Mouse (Mus musculus) erythroblast, adult 5-6 weeks (primary cell): ENCODE measurements around the gene Rusc2. TPM values are rescaled to one million over a fixed set of nuclear protein-coding genes. Genes with fewer than 3 reads are reported as not detected.

Experiments used
- ATAC-seq: replicated peaks from 2 replicates; pipeline ENCODE4 v1.8.0; 2016; ENCODE audit warnings: moderate number of reproducible peaks, mild to moderate bottlenecking, moderate TSS enrichment, inconsistent platforms; ENCODE audit not compliant: poor library complexity, low FRiP score, severe bottlenecking
- total RNA-seq, 2 experiments: library from RNA; stranded (forward) in 1 of 2; stranded (reverse) in 1 of 2; fragments of 150-400 nt in 1 of 2; fragments of 200-764, 138-1000 nt in 1 of 2; gene quantifications; 2 replicates each; pipeline versions ENCODE4 v1.2.3 to v1.2.4; 2015 to 2017; ENCODE audit warnings: low replicate concordance in 2 of 2

Rusc2 gene
- total RNA-seq, 2 experiments from 2014 or later: 0.17 TPM; not detected in 1

GRCm38 (mm10) chr4:43407071-43407920, 25.5 kb downstream of the Rusc2 start:
- no peak for ATAC-seq

- no peak for ATAC-seq
These were observed 33.0 kb downstream of the Rusc2 start for GRCm38 (mm10) chr4:43414761-43415160.

- ATAC-seq: no peak
These were observed 33.7 kb downstream of the Rusc2 start for GRCm38 (mm10) chr4:43415221-43416070.

- ATAC-seq: no peak
These were observed 34.3 kb downstream of the Rusc2 start for GRCm38 (mm10) chr4:43416071-43416490.

GRCm38 (mm10) chr4:43417269-43418062, 35.7 kb downstream of the Rusc2 start:
- no peak for ATAC-seq

- no peak for ATAC-seq
These were observed 36.7 kb downstream of the Rusc2 start for GRCm38 (mm10) chr4:43418450-43418849.

GRCm38 (mm10) chr4:43418973-43419656, 37.3 kb downstream of the Rusc2 start:
- no peak for ATAC-seq

- ATAC-seq: no peak
These were observed 38.1 kb downstream of the Rusc2 start for GRCm38 (mm10) chr4:43419801-43420281.

- peak; percentile 64; the same call in 1 of the 2 replicates for ATAC-seq
These were observed 38.5 kb downstream of the Rusc2 start for GRCm38 (mm10) chr4:43420305-43420704.

- ATAC-seq: no peak
These were observed 40.0 kb downstream of the Rusc2 start for GRCm38 (mm10) chr4:43421632-43422240.

- no peak for ATAC-seq
These were observed 41.6 kb downstream of the Rusc2 start for GRCm38 (mm10) chr4:43423267-43423934.

GRCm38 (mm10) chr4:43424072-43424471, 42.3 kb downstream of the Rusc2 start:
- ATAC-seq: no peak

GRCm38 (mm10) chr4:43425197-43425596, 43.4 kb downstream of the Rusc2 start:
- no peak for ATAC-seq

- no peak for ATAC-seq
These were observed 44.0 kb downstream of the Rusc2 start for GRCm38 (mm10) chr4:43425648-43426380.

- ATAC-seq: 0 out of 2 replicates have a peak, but pooled peaks have one; percentile 29
These were observed 44.7 kb downstream of the Rusc2 start for GRCm38 (mm10) chr4:43426487-43426886.

GRCm38 (mm10) chr4:43427501-43428179, 45.9 kb downstream of the Rusc2 start:
- no peak for ATAC-seq
